Mouse (Mus musculus) liver, postnatal 0 days (tissue): ENCODE results near the gene Ereg. TPM values are rescaled to one million over a fixed set of nuclear protein-coding genes. Genes with fewer than 3 reads are reported as not detected.

Experiments
- ATAC-seq: fragments of 200-750 bp; cut with Nextera tagmentation; 2 replicates; pipeline ENCODE4 v1.8.0; 2017; ENCODE audit warnings: mild to moderate bottlenecking, moderate library complexity
- DNase-seq: peaks from one replicate; pipeline ENCODE4 v3.0.0-alpha.2; 2016
- H3K27ac ChIP-seq: fragments of 300-500 bp; sonication (generic); 2 replicates; pipeline ENCODE4 v1.5.1; 2014; ENCODE audit warnings: antibody characterized with exemption, moderate library complexity, mild to moderate bottlenecking, low read depth
- H3K27me3 ChIP-seq: fragments of 300-500 bp; sonication (generic); 2 replicates; pipeline ENCODE4 v1.6.1; 2014; ENCODE audit warnings: low read length, control low read depth, mixed read lengths; ENCODE audit not compliant: insufficient read depth
- H3K36me3 ChIP-seq: fragments of 300-500 bp; sonication (generic); replicated peaks from 2 replicates; pipeline ENCODE4 v1.6.1; 2014; ENCODE audit warnings: mild to moderate bottlenecking, control low read depth, low read length, moderate library complexity, mixed read lengths; ENCODE audit not compliant: insufficient read depth
- H3K4me1 ChIP-seq: fragments of 300-500 bp; sonication (generic); 2 replicates; pipeline ENCODE4 v1.6.1; 2014; ENCODE audit warnings: antibody characterized with exemption, mild to moderate bottlenecking, control low read depth; ENCODE audit not compliant: insufficient read depth
- H3K4me2 ChIP-seq: fragments of 300-500 bp; sonication (generic); 2 replicates; pipeline ENCODE4 v1.6.1; 2014; ENCODE audit warnings: low read depth, mild to moderate bottlenecking, low read length, moderate library complexity, mixed read lengths
- H3K4me3 ChIP-seq: fragments of 300-500 bp; sonication (generic); 2 replicates; pipeline ENCODE4 v1.5.1; 2014; ENCODE audit warnings: low read depth, low read length
- H3K9ac ChIP-seq: fragments of 300-500 bp; sonication (generic); replicated peaks from 2 replicates; pipeline ENCODE4 v1.6.1; 2014; ENCODE audit warnings: mild to moderate bottlenecking, moderate library complexity
- H3K9me3 ChIP-seq: fragments of 300-500 bp; sonication (generic); 2 replicates; pipeline ENCODE4 v1.6.1; 2016; ENCODE audit warnings: mild to moderate bottlenecking, control low read depth, low read length, mixed read lengths
- CTCF ChIP-seq: sonication (generic); IDR thresholded peaks from 2 replicates; pipeline ENCODE4 v1.5.1; 2016; ENCODE audit warnings: antibody characterized with exemption, low read depth
- EP300 ChIP-seq: IDR thresholded peaks from 2 replicates; pipeline ENCODE4 v1.6.1; 2016; ENCODE audit warnings: antibody characterized with exemption, low read depth, mild to moderate bottlenecking
- WGBS: fragments of 180-500 bp; shearing (Covaris S2); extraction: QIAGEN DNeasy Blood & Tissue Kit; methylation state at CpG from one replicate; pipeline ENCODE4 v1.1.7; 2014; ENCODE audit not compliant: insufficient replicate concordance; 5-methylcytosine and 5-hydroxymethylcytosine counted together
- polyA plus RNA-seq: library from polyadenylated mRNA; unstranded; fragments of >200 nt; fragmentation: Nextera tagmentation; extraction: Ambion mirVana; gene quantifications from 2 replicates; pipeline ENCODE4 v1.2.1, GENCODE M21; 2015

Ereg gene
- polyA plus RNA-seq, 1 experiment from 2014 or later = 0.04 TPM

DNA sequence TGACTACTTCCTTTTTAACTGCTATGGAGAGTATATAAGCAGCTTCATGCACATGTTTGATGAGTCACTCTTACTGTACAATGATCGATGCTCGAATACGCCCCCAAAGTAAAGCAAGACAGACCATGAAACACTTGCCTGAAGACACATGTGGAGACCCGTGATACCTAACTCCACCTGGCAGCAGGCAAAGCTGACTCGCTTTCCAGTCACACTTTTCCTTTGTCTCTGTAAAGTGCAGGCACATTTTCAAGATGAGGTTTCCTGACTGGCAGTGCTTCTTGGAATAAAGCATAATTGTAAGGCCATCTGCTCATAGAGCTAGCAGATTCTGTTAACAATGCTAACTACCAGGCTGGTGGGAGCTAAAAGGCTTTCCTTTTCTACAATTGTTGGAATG lies 27.3 kb downstream of the Ereg start:
- no peak for TF ChIP-seq EP300
- TF ChIP-seq CTCF = no peak
- Histone ChIP-seq H3K27ac (no peak overlapping the region), H3K9me3 (no peaks in the 10 kb centered on the region), H3K4me3 (no peak overlapping the region), H3K27me3 (no peaks in the 10 kb centered on the region), H3K9ac (no peak overlapping the region), H3K4me2 (no peak overlapping the region), H3K36me3 (no peaks in the 10 kb centered on the region), H3K4me1 (no peaks in the 10 kb centered on the region)
- no peak for DNase-seq
- 77% methylated on average over 5 of the region's 5 CpGs for WGBS
- no peak for ATAC-seq

DNA sequence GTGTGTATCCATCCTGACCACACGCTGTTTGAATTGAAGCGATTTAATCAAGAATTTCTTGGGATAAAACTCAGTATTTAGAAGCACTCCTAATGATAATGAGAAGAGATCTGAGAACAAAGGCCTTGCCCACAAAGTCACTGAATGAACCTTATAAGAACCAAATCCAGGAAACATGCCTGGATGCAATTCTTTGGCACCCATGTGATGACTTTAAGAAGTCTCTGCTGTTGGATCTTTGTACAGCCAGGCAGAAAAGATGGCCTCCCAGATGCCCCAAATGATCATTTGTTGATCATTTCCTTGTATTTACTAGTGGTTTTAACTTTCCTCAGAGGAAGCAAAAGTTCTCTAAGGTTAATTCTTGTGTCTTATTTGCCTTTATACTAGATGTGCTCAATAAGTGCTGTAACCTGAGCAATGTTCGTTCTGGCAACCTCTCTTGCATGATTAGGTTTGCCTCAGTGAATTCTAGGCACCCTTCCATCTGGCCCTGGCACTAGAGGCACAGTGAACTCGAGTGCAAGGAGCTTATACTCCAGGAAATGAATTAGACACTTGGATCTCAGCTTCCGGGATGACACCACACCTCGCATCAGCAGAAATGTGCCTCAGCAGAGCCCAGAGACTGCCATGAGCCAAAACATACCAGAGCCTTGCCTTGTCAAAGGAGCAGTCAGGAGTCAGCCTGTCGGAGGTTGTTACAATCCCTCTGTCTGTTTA lies 29.7 kb downstream of the Ereg start:
- no peaks in the 10 kb centered on the region for H3K4me1 ChIP-seq
- DNase-seq (no peak), ATAC-seq (no peak)
- no peaks in the 10 kb centered on the region for H3K27me3 ChIP-seq
- no peak overlapping the region for H3K4me3 ChIP-seq
- no peaks in the 10 kb centered on the region for H3K36me3 ChIP-seq
- no peaks in the 10 kb centered on the region for H3K9me3 ChIP-seq
- H3K4me2 ChIP-seq = no peak overlapping the region
- no peak overlapping the region for H3K9ac ChIP-seq
- 70% methylated on average over 7 of the region's 7 CpGs for whole genome bisulfite sequencing
- TF ChIP-seq CTCF (no peak), EP300 (no peak)
- no peak overlapping the region for H3K27ac ChIP-seq

DNA sequence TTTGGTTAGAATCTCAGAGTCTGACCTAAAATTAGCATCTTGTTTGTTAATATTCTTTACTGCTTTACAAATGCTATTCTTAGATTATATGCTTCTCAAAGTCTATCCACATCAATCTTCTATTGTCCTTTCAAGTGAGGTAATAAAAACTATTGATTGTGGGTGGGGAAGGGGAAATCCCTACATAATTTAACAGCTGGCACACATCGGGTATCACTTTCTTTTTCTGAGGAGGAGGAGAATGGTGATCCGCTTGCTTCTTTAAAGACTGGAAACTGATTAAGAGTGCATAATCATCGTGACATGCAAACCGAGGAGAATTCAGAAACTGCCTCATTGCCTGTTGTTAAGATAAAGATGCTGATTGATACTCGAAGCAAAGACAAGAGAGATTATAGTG lies 31.8 kb downstream of the Ereg start:
- DNase-seq (no peak), ATAC-seq (no peak)
- H3K9me3 ChIP-seq = no peaks in the 10 kb centered on the region
- no peak overlapping the region for H3K4me2 ChIP-seq
- TF ChIP-seq EP300 (no peak), CTCF (no peak)
- H3K4me3 ChIP-seq = no peak overlapping the region
- H3K36me3 ChIP-seq = no peaks in the 10 kb centered on the region
- WGBS = 74% methylated on average over 5 of the region's 5 CpGs
- H3K9ac ChIP-seq = no peak overlapping the region
- no peak overlapping the region for H3K27ac ChIP-seq
- no peaks in the 10 kb centered on the region for H3K4me1 ChIP-seq
- H3K27me3 ChIP-seq = no peaks in the 10 kb centered on the region

DNA sequence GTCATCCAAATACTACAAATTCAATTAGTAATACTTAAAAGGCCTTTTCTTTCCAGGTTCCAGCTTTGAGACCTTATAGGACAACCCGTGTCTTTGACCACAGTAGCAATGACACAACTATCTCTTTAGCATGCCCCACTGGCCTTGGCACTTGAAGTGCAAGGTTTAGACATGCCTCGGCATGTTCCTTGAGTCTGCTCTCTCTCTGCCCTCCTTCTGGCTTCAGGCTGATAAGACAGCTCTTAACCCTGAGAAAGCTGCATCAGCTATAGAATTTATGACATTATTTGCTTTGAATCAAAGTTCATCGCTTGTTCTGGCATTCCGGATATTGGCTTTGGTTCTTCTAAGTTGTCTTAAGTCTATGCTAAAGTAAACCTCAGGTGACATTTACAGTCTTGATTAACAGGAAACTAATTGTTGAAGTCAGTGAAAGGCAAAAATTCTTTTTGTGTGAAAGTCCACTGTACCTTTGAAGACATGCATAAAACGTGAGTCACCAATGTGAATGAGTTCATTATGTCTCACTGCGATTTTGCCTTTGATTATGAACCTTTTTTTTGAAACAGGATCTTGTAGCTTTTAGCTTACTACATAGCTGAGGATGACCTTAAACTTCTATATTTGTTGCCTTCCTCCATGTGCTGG lies 35.7 kb downstream of the Ereg start:
- H3K4me3 ChIP-seq = no peak overlapping the region
- H3K27ac ChIP-seq = no peak overlapping the region
- no peaks in the 10 kb centered on the region for H3K27me3 ChIP-seq
- H3K9ac ChIP-seq = no peak overlapping the region
- WGBS = 80% methylated on average over 6 of the region's 6 CpGs
- H3K4me1 ChIP-seq = no peaks in the 10 kb centered on the region
- H3K9me3 ChIP-seq = no peaks in the 10 kb centered on the region
- H3K36me3 ChIP-seq = no peaks in the 10 kb centered on the region
- no peak overlapping the region for H3K4me2 ChIP-seq
- DNase-seq = no peak
- ATAC-seq = no peak
- TF ChIP-seq CTCF (no peak), EP300 (no peak)

DNA sequence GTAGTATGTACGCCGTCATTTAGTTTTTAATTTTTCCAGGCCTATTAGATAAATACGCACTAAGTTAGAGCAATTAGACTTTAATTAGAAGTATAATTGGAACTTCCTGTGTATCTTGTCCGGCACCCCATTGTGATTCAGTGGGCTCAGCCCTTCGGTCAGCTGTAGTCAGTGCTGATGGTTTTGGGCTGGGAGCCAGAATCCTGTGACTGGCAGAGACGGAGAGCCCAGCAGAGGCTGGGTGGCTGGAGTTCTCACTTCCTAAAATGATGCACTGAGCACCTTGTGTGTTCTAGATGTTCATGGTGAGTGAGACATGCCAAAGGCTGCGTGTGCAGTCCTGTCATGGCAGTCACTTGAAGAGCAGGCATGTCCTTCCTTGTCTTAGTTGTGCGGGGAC lies 36.6 kb downstream of the Ereg start:
- H3K9ac ChIP-seq = no peak overlapping the region
- no peaks in the 10 kb centered on the region for H3K36me3 ChIP-seq
- TF ChIP-seq EP300 = no peak
- no peak for TF ChIP-seq CTCF
- H3K27ac ChIP-seq = no peak overlapping the region
- ATAC-seq (no peak), DNase-seq (no peak)
- WGBS = 70% methylated on average over 8 of the region's 8 CpGs
- no peaks in the 10 kb centered on the region for H3K27me3 ChIP-seq
- H3K9me3 ChIP-seq = no peaks in the 10 kb centered on the region
- H3K4me3 ChIP-seq = no peak overlapping the region
- H3K4me1 ChIP-seq = no peaks in the 10 kb centered on the region
- H3K4me2 ChIP-seq = no peak overlapping the region

DNA sequence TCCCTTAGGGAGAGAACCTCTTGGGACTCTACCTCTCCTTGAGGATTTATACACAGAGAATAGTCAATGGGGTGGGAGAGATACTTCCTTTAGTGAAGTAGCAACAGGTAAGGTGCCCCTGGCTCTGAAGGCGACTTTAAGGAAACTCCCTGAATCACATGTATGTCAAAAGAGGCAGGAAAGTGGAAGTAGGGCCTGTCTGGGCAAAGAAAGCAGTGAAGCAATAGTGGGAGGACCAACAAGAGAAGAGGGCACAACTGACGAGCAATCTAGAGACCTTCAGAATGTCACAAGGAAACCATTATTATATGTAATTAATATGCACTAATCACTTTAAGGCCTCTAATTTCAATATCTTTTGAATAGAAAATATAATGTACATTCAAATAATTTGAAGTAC lies 39.5 kb downstream of the Ereg start:
- no peak overlapping the region for H3K27ac ChIP-seq
- no peak overlapping the region for H3K4me2 ChIP-seq
- ATAC-seq (no peak), DNase-seq (no peak)
- H3K9me3 ChIP-seq = no peaks in the 10 kb centered on the region
- no peaks in the 10 kb centered on the region for H3K36me3 ChIP-seq
- 52% methylated on average over 2 of the region's 2 CpGs for WGBS
- no peak overlapping the region for H3K9ac ChIP-seq
- no peak overlapping the region for H3K4me3 ChIP-seq
- TF ChIP-seq EP300 (no peak), CTCF (no peak)
- no peaks in the 10 kb centered on the region for H3K27me3 ChIP-seq
- no peaks in the 10 kb centered on the region for H3K4me1 ChIP-seq
